Mouse (Mus musculus) limb, embryonic 14.5 days (tissue): Measurements from ENCODE around the gene Hcfc2. TPM values are rescaled to one million over a fixed set of nuclear protein-coding genes. Genes with fewer than 3 reads are reported as not detected.

Experiments
- ATAC-seq: fragments of 200-750 bp; cut with Nextera tagmentation; 2 replicates; pipeline ENCODE4 v1.8.0; 2017; ENCODE audit warnings: low read depth, moderate number of reproducible peaks, moderate TSS enrichment; ENCODE audit not compliant: low FRiP score
- DNase-seq: peaks from one replicate; pipeline ENCODE4 v3.0.0-alpha.2; 2015; ENCODE audit warnings: low spot score
- H3K27ac ChIP-seq: fragments of 300-500 bp; sonication (generic); replicated peaks from 2 replicates; pipeline ENCODE4 v1.5.1; 2014; ENCODE audit warnings: low read depth, mild to moderate bottlenecking, low read length, moderate library complexity, mixed read lengths
- H3K27me3 ChIP-seq: fragments of 300-500 bp; sonication (generic); 2 replicates; pipeline ENCODE4 v1.6.1; 2014; ENCODE audit warnings: low read length, mixed read lengths; ENCODE audit not compliant: control insufficient read depth, insufficient read depth
- H3K36me3 ChIP-seq: fragments of 300-500 bp; sonication (generic); 2 replicates; pipeline ENCODE4 v1.6.1; 2014; ENCODE audit warnings: mild to moderate bottlenecking, low read length, moderate library complexity, mixed read lengths; ENCODE audit not compliant: control insufficient read depth, insufficient read depth
- H3K4me1 ChIP-seq: fragments of 300-500 bp; sonication (generic); 2 replicates; pipeline ENCODE4 v1.6.1; 2014; ENCODE audit warnings: antibody characterized with exemption, low read length, mixed read lengths; ENCODE audit not compliant: control insufficient read depth, insufficient read depth
- H3K4me2 ChIP-seq: fragments of 300-500 bp; sonication (generic); replicated peaks from 2 replicates; pipeline ENCODE4 v1.6.1; 2014; ENCODE audit warnings: low read depth, mild to moderate bottlenecking, low read length, moderate library complexity; ENCODE audit not compliant: severe bottlenecking
- H3K4me3 ChIP-seq: fragments of 300-500 bp; sonication (generic); replicated peaks from 2 replicates; pipeline ENCODE4 v1.5.1; 2014; ENCODE audit warnings: low read length
- H3K9ac ChIP-seq: fragments of 300-500 bp; sonication (generic); 2 replicates; pipeline ENCODE4 v1.6.1; 2014; ENCODE audit warnings: mild to moderate bottlenecking, low read depth, low read length, moderate library complexity; ENCODE audit not compliant: severe bottlenecking
- H3K9me3 ChIP-seq: fragments of 300-500 bp; sonication (generic); 2 replicates; pipeline ENCODE4 v1.6.1; 2016; ENCODE audit warnings: low read length; ENCODE audit not compliant: control insufficient read depth
- POLR2A ChIP-seq: fragments of 200-500 bp; IDR thresholded peaks from 2 replicates; pipeline ENCODE4 v1.8.0; 2012; ENCODE audit warnings: inconsistent platforms, mild to moderate bottlenecking, moderate library complexity, borderline replicate concordance; ENCODE audit not compliant: insufficient read depth, insufficient read length; ENCODE audit errors: extremely low read depth
- WGBS: fragments of 180-500 bp; shearing (Covaris S2); extraction: QIAGEN DNeasy Blood & Tissue Kit; methylation state at CpG from one replicate; pipeline ENCODE4 v1.1.7; 2014; 5-methylcytosine and 5-hydroxymethylcytosine counted together
- polyA plus RNA-seq, 2 experiments: library from polyadenylated mRNA; depleted of rRNA in 1 of 2; stranded (reverse) in 1 of 2; unstranded in 1 of 2; fragments of >200 nt; fragmentation: Nextera tagmentation in 1 of 2; extraction: Ambion mirVana in 1 of 2; gene quantifications; 2 replicates each; pipeline versions ENCODE4 v1.2.1 to v1.2.3; 2012 to 2014

The Hcfc2 gene
- polyA plus RNA-seq, 2 experiments = 38.8 to 44.6 TPM

GRCm38 (mm10) chr10:82670205-82670604, 25.8 kb upstream of the Hcfc2 start:
- no peak overlapping the region for H3K4me3 ChIP-seq
- H3K9ac ChIP-seq = no peak overlapping the region
- TF ChIP-seq POLR2A = no peak
- H3K27me3 ChIP-seq = no peaks in the 10 kb centered on the region
- H3K36me3 ChIP-seq = no peaks in the 10 kb centered on the region
- no peaks in the 10 kb centered on the region for H3K4me1 ChIP-seq
- H3K27ac ChIP-seq = no peak overlapping the region
- DNase-seq (no peak), ATAC-seq (no peak)
- WGBS = 72% methylated on average over 6 of the region's 6 CpGs
- no peaks in the 10 kb centered on the region for H3K9me3 ChIP-seq
- H3K4me2 ChIP-seq = no peak overlapping the region

DNA sequence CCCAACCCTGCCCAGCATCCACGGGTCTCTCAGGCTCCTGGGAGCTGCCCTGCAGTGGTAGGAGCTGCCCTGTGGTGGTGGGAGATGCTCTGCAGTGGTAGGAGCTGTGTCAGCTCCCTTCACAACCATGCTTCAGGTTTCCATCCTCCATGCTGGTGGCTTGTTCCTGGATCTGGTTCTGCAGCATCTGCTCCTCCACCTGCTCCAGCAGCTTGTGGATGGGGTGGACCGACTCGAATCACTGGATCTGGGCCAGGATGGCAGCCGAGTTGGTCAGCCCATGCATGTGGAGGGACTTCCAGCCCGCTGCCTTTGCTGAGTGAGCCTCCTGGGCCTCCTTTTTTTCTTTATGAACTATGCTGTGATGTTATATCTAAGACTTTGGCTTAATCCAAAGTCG, 19.0 kb upstream of the Hcfc2 start:
- Histone ChIP-seq H3K4me2 (no peak overlapping the region), H3K9me3 (no peaks in the 10 kb centered on the region), H3K36me3 (no peaks in the 10 kb centered on the region), H3K4me1 (no peaks in the 10 kb centered on the region), H3K9ac (no peak overlapping the region), H3K27me3 (no peaks in the 10 kb centered on the region), H3K27ac (no peak overlapping the region), H3K4me3 (no peak overlapping the region)
- DNase-seq = no peak
- WGBS = 78% methylated on average over 6 of the region's 6 CpGs
- no peak for TF ChIP-seq POLR2A
- ATAC-seq = no peak

- Histone ChIP-seq H3K27ac (no peak overlapping the region), H3K4me3 (no peak overlapping the region), H3K9me3 (no peaks in the 10 kb centered on the region), H3K27me3 (no peaks in the 10 kb centered on the region), H3K36me3 (no peaks in the 10 kb centered on the region), H3K4me1 (no peaks in the 10 kb centered on the region), H3K9ac (no peak overlapping the region), H3K4me2 (no peak overlapping the region)
- TF ChIP-seq POLR2A = no peak
- no peak for DNase-seq
- WGBS = 80% methylated on average over 5 of the region's 5 CpGs
- ATAC-seq = no peak
Observed at GRCm38 (mm10) chr10:82680769-82681168, 15.2 kb upstream of the Hcfc2 start.

DNA sequence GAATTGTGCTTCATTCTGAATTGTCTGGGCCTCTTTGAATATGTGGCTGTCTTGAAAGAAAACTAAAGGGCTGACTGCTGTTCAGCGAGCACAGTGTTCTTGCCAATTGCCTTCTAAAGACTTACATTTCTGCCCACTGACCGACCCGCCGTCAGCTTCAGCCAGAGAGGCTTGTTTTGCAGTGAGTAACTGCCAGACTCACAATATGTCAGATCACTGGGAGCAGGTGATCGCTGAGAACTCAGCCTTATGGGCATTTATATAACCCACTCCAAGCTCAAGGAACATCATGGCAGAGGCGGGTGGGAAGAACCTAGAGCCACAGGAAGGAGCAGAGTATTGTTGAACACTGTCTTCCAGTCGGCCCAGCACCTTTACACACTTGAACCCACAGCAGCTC, 14.3 kb upstream of the Hcfc2 start:
- no peak overlapping the region for H3K27ac ChIP-seq

GRCm38 (mm10) chr10:82685440-82685839, 10.5 kb upstream of the Hcfc2 start:
- H3K9me3 ChIP-seq = no peaks in the 10 kb centered on the region
- 85% methylated on average over 2 of the region's 2 CpGs for WGBS
- no peaks in the 10 kb centered on the region for H3K36me3 ChIP-seq
- no peak overlapping the region for H3K9ac ChIP-seq
- no peak overlapping the region for H3K4me2 ChIP-seq
- H3K27ac ChIP-seq = no peak overlapping the region
- no peak for ATAC-seq
- H3K4me3 ChIP-seq = no peak overlapping the region
- no peaks in the 10 kb centered on the region for H3K27me3 ChIP-seq
- no peak for TF ChIP-seq POLR2A
- peaks cover 11% of the 10 kb centered on the region for H3K4me1 ChIP-seq
- no peak for DNase-seq

More for the DNA sequence above, 14.3 kb upstream of the Hcfc2 start:
- Histone ChIP-seq H3K9ac (no peak overlapping the region), H3K36me3 (no peaks in the 10 kb centered on the region), H3K4me3 (no peak overlapping the region), H3K4me1 (no peaks in the 10 kb centered on the region), H3K4me2 (no peak overlapping the region), H3K9me3 (no peaks in the 10 kb centered on the region), H3K27me3 (no peaks in the 10 kb centered on the region)
- ATAC-seq = no peak
- no peak for TF ChIP-seq POLR2A
- DNase-seq = no peak
- 83% methylated on average over 7 of the region's 7 CpGs for WGBS
